Mouse (Mus musculus) liver, adult 2 months (tissue): ENCODE results near the gene Zc3h18.

Source experiments
- CTCF ChIP-seq: fragments of 200-500 bp; IDR thresholded peaks from 2 replicates; pipeline ENCODE4 v1.5.1; 2011; ENCODE audit warnings: low read depth, low read length, control low read depth
- POLR2A ChIP-seq: fragments of 200-500 bp; IDR thresholded peaks from 2 replicates; pipeline ENCODE4 v1.6.1; 2011; ENCODE audit warnings: low read length, control low read depth; ENCODE audit not compliant: insufficient read depth; ENCODE audit errors: extremely low read depth

DNA sequence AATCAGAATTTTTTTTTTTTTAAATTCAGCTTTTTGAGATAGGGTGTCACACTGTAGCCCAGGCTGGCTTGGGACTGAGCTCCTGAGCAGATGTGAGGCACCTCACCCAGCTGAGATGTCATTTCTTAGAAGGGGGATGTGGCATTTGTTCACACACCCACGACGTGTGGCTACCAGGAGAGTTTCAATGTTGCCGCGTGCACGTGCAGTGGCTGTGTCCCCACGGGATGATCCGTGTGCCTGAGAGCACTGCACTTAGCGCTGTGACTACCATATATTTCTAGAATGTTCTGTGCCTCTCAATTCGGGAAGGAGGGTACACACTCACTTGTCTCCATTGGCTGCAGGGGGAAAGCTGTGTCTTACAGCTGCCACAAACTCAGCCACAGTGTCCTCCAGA lies 59.7 kb downstream of the Zc3h18 start:
- no peak for TF ChIP-seq CTCF
- TF ChIP-seq POLR2A = no peak
